Mouse (Mus musculus): ENCODE results near the gene Hlx.

DNA sequence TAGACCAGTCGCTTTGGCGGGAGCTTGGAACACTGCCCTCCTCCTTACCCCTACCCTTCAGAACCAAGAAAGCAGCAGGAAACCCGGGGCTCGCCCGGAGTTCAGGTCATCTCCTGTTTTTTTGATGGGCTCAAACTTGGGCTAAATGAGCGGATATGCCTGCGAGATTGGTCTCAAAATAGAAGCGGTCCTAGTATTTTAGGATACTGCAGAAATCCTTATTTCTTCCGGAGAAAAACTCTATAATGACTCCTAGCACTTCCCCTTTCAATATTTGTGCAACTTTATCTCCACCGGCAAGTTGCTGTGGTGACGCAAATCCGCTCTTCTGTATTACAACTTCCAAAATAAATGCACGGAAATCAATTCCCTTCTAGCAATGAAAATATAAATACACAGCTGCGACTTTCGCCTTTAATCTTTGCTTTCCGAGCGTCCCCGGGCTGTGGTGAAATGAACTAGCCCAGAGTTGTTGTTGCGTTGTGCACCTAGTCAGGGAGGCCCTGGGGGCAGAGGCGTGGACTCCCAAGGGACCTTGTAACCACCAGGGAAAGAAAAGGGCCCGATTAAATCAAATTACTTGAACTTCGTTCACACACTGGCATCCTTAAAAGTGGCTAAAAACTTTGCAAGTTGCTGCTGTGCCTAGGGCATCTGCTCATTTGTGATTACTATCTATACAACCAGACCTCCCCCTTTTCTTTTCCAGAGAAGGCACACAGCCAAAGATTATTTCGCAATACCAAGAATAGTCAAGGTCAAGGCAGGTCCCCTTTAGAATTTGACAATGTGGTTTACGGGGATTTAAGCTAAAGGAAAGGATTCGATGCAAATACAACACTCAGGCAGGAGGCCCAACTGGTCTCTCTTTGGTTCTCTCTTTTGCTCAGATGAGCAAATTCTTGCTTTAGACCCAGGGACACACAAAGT lies 2.8 kb upstream of the Hlx start:
- TF ChIP-seq POLR2A (IDR thresholded peaks at IDR 0.05; ENCODE audit: borderline replicate concordance, control insufficient read depth, low read depth, low read length) (no peak), CTCF (IDR thresholded peaks at IDR 0.05; ENCODE audit: control insufficient read depth, insufficient read depth, low read length) (no peak)
